Mouse (Mus musculus): ENCODE data around the gene Ciart. TPM values are rescaled to one million over a fixed set of nuclear protein-coding genes. Genes with fewer than 3 reads are reported as not detected.
A peak's percentile ranks its signal among the peaks of the same experiment; 100 is the strongest.

The Ciart gene
- polyA plus RNA-seq, 1 experiment from 2014 or later = 4.5 TPM

DNA sequence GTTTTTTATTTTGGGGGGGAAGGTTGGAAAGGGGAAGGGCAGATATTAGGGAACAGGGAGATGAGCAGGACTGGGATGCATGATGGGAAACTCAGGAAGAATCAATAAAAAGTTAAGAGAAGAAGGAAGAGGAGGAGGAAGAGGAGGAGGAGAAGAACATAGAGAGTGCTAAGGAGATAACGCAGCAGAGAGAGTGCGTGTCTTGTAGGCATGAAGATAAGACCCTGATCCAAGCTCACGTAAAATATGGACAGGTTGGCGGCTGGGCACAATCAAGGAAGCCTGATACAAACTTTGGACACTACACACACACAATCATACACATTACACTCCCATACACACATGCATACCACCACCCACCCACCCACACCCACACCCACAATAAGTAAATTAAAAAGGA is 32.7 kb upstream of the Ciart start:
- H3K9ac ChIP-seq (replicated peaks) = no peak overlapping the region
- 93% methylated on average over 4 of the region's 4 CpGs for WGBS
- ATAC-seq (ENCODE audit: low FRiP score) = no peak

DNA sequence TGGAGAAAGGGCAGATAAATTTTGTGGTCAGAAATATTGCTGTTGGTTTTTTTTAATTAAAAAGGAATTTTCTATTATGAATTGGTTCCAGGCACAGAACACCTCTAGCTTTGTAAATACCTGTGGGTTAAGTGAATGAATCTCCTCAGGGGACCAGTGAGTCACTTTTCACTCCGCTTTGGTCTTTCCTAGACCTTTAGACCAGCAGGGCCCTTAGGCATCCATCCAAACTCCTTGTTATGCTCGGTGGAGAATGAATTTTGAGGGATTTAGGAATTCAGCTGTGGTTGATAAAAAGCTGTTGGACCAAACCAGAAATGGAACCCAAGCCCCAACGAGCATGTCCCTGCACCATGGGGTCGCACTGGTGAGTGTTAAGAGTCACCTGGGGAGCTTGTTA is 25.6 kb upstream of the Ciart start:
- no peaks in the 10 kb centered on the region for H3K36me3 ChIP-seq
- H3K27ac ChIP-seq (replicated peaks) = no peak overlapping the region
- WGBS = 59% methylated on average over 4 of the region's 4 CpGs
- H3K27me3 ChIP-seq (replicated peaks) = peaks cover 18% of the 10 kb centered on the region
- no peak overlapping the region for H3K9ac ChIP-seq (replicated peaks)
- no peak overlapping the region for H3K4me3 ChIP-seq (replicated peaks)
- no peaks in the 10 kb centered on the region for H3K9me3 ChIP-seq (replicated peaks)
- peaks cover 34% of the 10 kb centered on the region for H3K4me1 ChIP-seq
- no peak for ATAC-seq (ENCODE audit: low FRiP score)
- no peak overlapping the region for H3K4me2 ChIP-seq

More for the DNA sequence above, 32.7 kb upstream of the Ciart start:
- Histone ChIP-seq H3K36me3 (no peaks in the 10 kb centered on the region), H3K27me3 (replicated peaks) (no peaks in the 10 kb centered on the region), H3K4me2 (no peak overlapping the region), H3K4me3 (replicated peaks) (no peak overlapping the region), H3K4me1 (no peaks in the 10 kb centered on the region), H3K9me3 (replicated peaks) (no peaks in the 10 kb centered on the region), H3K27ac (replicated peaks) (no peak overlapping the region)

GRCm38 (mm10) chr3:95906860-95907259 is 24.8 kb upstream of the Ciart start:
- Histone ChIP-seq H3K4me1 (peaks cover 34% of the 10 kb centered on the region), H3K27ac (replicated peaks) (no peak overlapping the region), H3K4me3 (replicated peaks) (peak overlapping the region; percentile 15), H3K36me3 (no peaks in the 10 kb centered on the region), H3K9me3 (replicated peaks) (no peaks in the 10 kb centered on the region), H3K27me3 (replicated peaks) (peaks cover 18% of the 10 kb centered on the region), H3K4me2 (peak overlapping the region; percentile 69), H3K9ac (replicated peaks) (no peak overlapping the region)
- WGBS = under 1% methylated on average over 12 of the region's 12 CpGs
- ATAC-seq (ENCODE audit: low FRiP score) = no peak

GRCm38 (mm10) chr3:95905940-95906492 is 24.0 kb upstream of the Ciart start:
- no peak for ATAC-seq (ENCODE audit: low FRiP score)
- Histone ChIP-seq H3K27me3 (replicated peaks) (peaks cover 18% of the 10 kb centered on the region), H3K9ac (replicated peaks) (no peak overlapping the region), H3K4me2 (peak overlapping the region; percentile 69), H3K4me3 (replicated peaks) (no peak overlapping the region; the same call in 1 of the 2 replicates), H3K4me1 (peaks cover 34% of the 10 kb centered on the region), H3K9me3 (replicated peaks) (no peaks in the 10 kb centered on the region), H3K27ac (replicated peaks) (no peak overlapping the region), H3K36me3 (no peaks in the 10 kb centered on the region)
- under 1% methylated on average over 12 of the region's 12 CpGs for WGBS

DNA sequence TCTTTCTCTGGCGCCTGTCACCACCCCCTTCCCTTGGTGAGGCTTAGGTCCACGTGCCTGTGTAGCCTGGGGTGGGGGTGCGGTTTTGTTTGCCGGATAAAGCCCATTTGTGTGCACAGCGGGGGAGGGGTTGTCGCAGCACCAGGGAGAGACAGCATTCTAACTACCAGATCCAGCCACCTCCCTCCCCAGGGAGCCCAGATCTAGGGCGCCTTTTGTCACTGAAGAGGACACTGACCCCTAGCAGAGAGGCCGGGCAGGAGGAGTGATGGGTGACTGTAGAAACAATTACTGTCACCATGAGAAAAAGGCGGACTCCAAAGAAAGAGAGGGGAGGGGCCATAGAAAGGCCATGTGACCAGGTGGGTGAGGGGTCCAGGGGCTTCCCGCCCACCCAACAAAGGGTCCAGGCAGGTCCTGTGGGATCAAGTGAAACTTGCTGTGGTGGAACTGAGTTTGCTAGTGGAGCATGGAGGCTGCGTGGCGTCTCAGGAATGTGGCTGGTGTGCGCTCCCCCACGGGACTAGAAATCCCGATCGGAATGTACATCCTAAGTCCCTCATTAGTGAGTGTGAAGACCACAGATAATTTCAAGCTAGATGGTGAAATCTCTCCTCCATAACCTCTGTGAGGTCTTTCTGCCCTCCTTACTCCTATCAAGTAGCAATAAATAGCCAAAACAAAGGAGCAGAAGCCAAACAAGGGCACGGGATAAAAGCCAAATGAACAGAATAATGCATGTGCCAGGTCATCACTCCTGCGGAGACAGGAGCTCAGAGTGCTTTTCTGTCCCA is 23.3 kb upstream of the Ciart start:
- Histone ChIP-seq H3K36me3 (no peaks in the 10 kb centered on the region), H3K27ac (replicated peaks) (no peak overlapping the region), H3K4me1 (peaks cover 34% of the 10 kb centered on the region), H3K9me3 (replicated peaks) (no peaks in the 10 kb centered on the region), H3K9ac (replicated peaks) (peak overlapping the region; percentile 26; the same call in 1 of the 2 replicates), H3K27me3 (replicated peaks) (peaks cover 18% of the 10 kb centered on the region), H3K4me3 (replicated peaks) (peak overlapping the region; percentile 36), H3K4me2 (peak overlapping the region; percentile 69)
- WGBS = under 1% methylated on average over 18 of the region's 18 CpGs
- peak; percentile 24; the same call in 1 of the 2 replicates for ATAC-seq (ENCODE audit: low FRiP score)

GRCm38 (mm10) chr3:95904568-95904967 is 22.5 kb upstream of the Ciart start, which contains the start of gene Car14:
TSS of gene Car14 (minus strand) at chr3:95904691.
- H3K4me1 ChIP-seq = peaks cover 34% of the 10 kb centered on the region
- no peak for ATAC-seq (ENCODE audit: low FRiP score)
- WGBS = 2% methylated on average over 15 of the region's 15 CpGs

DNA sequence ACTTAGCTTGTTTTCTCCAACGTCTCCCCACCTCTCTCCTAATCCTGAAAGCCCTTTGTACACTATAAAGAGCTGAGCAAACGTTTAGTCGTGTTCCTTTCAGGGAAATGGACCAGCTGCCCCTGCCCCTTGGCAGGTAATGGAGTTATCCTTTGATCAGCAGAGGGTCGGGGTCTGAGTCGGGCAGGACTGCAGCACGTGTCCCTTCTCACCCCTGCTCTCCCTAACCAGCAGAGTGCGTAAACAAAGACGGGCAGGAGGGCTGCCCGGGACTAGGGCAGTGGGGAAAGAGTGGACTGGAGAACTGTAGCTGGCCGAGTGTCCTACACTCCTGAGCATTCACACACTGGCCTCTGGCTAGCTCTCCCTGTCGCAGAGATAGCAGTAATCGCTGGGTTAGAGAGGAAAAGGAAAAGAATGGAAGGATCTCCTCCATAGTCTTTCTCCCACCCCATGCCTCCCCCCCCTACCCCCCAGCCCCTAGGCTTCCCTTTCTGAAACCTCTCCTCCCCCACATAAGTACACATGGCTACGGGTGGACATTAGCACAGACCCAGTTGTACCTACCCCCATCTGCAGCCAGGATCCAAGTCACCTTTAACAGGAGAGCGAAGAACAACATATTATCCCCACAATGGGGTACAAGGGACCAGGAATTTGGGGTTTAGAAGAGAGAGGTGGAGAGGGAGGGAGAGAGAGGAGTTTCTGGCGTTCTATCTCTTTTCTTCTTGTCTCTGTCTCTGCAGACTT is 21.9 kb upstream of the Ciart start:
- ATAC-seq (ENCODE audit: low FRiP score) = no peak
- Histone ChIP-seq H3K4me1 (peaks cover 34% of the 10 kb centered on the region), H3K27me3 (replicated peaks) (peaks cover 18% of the 10 kb centered on the region), H3K36me3 (no peaks in the 10 kb centered on the region), H3K9ac (replicated peaks) (no peak overlapping the region), H3K4me3 (replicated peaks) (peak overlapping the region; percentile 36), H3K9me3 (replicated peaks) (no peaks in the 10 kb centered on the region), H3K27ac (replicated peaks) (no peak overlapping the region), H3K4me2 (peak overlapping the region; percentile 69)
- whole genome bisulfite sequencing = 2% methylated on average over 15 of the region's 15 CpGs

More at GRCm38 (mm10) chr3:95904568-95904967, 22.5 kb upstream of the Ciart start, which contains the start of gene Car14:
- Histone ChIP-seq H3K27ac (replicated peaks) (no peak within 1 kb of the TSS), H3K27me3 (replicated peaks) (peaks cover 18% of the 10 kb centered on the region), H3K36me3 (no peaks in the 10 kb centered on the region), H3K4me2 (peak within 1 kb of the TSS; percentile 69), H3K9me3 (replicated peaks) (no peaks in the 10 kb centered on the region), H3K9ac (replicated peaks) (peak within 1 kb of the TSS; percentile 26), H3K4me3 (replicated peaks) (peak within 1 kb of the TSS; percentile 36)

DNA sequence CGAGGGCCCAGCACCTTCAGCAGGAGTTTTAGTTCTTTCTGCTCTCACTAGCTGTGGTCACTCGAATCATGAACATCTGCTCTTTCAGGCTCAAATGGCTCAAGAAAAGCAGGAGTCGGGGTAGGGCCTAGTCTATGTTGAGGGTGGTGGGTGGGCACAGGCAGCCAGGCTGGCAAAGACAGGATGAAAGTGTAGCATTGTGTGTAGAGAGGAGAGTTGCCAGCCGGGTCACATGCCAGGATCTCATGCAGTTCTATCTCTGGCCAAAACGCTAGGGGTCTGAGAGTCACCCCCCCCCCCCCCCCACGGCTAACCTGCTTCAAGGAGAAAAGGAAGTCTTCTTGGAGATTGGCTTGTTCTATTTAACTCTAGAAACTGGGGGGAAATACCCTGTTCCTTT is 20.6 kb upstream of the Ciart start:
- Histone ChIP-seq H3K27me3 (replicated peaks) (peaks cover 15% of the 10 kb centered on the region), H3K27ac (replicated peaks) (no peak overlapping the region), H3K4me2 (no peak overlapping the region), H3K4me3 (replicated peaks) (no peak overlapping the region), H3K4me1 (peaks cover 34% of the 10 kb centered on the region), H3K36me3 (no peaks in the 10 kb centered on the region; the same call in 1 of the 2 replicates), H3K9me3 (replicated peaks) (no peaks in the 10 kb centered on the region), H3K9ac (replicated peaks) (no peak overlapping the region)
- WGBS = 27% methylated on average over 6 of the region's 6 CpGs
- no peak for ATAC-seq (ENCODE audit: low FRiP score)

DNA sequence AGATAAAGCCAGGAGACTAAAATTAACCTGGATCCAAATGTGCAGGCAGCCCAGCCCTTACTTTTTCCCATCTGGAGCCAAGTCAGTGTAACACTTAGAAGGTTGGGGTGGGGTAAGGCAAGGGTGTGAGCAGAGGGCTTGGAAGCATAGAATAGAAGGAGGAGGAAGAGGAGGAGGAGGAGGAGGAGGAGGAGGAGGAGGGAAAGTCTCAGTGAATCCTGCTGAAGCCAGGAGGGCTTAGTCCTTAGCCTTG is 20.2 kb upstream of the Ciart start:
- no peak for ATAC-seq (ENCODE audit: low FRiP score)
- no peaks in the 10 kb centered on the region for H3K9me3 ChIP-seq (replicated peaks)
- peaks cover 12% of the 10 kb centered on the region for H3K27me3 ChIP-seq (replicated peaks)
- peaks cover 34% of the 10 kb centered on the region for H3K4me1 ChIP-seq
- H3K9ac ChIP-seq (replicated peaks) = no peak overlapping the region
- no peak overlapping the region for H3K4me2 ChIP-seq
- no peaks in the 10 kb centered on the region; the same call in 1 of the 2 replicates for H3K36me3 ChIP-seq
- H3K27ac ChIP-seq (replicated peaks) = no peak overlapping the region
- no peak overlapping the region for H3K4me3 ChIP-seq (replicated peaks)

DNA sequence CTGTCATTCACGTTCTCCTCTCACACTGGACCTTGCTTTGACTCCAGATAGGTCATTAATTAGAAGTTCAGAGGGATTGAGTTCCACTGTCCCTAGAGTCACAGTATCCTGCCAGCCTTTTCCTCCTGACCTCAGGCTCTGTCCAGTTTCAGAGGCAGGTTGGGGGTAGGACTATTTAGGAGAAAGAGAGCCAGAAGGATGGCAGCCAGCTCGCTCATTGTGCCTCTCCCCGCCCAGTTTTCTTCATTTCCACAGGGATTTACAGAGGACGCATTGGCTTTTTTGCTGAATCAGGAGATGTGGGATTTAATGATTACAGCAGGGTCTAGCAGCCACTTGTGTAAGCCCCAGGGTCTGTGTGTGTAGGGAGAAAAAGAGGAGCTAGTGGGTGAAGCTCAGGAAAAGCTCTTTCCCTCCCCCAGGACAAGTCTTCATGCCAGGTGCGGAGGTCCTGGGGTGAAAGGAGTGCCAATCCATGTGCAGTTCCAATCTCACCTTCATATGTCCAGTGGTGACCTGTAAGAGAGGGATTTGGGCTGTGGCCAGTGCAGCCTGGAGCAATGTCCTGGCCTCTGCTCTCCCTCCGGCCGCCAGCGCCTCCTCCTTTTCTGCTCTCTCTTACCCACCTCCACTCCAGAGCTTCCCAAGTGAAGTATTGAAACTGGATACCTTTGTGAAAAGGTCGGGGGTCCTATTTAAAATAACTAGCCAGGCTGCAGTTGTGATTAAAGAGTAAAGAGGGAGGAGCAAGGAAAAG is 19.7 kb upstream of the Ciart start:
- Histone ChIP-seq H3K9me3 (replicated peaks) (no peaks in the 10 kb centered on the region), H3K36me3 (no peaks in the 10 kb centered on the region; the same call in 1 of the 2 replicates), H3K4me1 (peaks cover 30% of the 10 kb centered on the region), H3K27me3 (replicated peaks) (peaks cover 11% of the 10 kb centered on the region), H3K4me3 (replicated peaks) (no peak overlapping the region), H3K9ac (replicated peaks) (no peak overlapping the region), H3K27ac (replicated peaks) (no peak overlapping the region), H3K4me2 (no peak overlapping the region)
- no peak for ATAC-seq (ENCODE audit: low FRiP score)
- WGBS = 69% methylated on average over 9 of the region's 9 CpGs

GRCm38 (mm10) chr3:95899800-95900524 is 17.9 kb upstream of the Ciart start:
- WGBS = 84% methylated on average over 13 of the region's 13 CpGs
- Histone ChIP-seq H3K27ac (replicated peaks) (no peak overlapping the region), H3K36me3 (no peaks in the 10 kb centered on the region; the same call in 1 of the 2 replicates), H3K27me3 (replicated peaks) (peaks cover 8% of the 10 kb centered on the region), H3K4me1 (peaks cover 23% of the 10 kb centered on the region), H3K9me3 (replicated peaks) (no peaks in the 10 kb centered on the region), H3K9ac (replicated peaks) (no peak overlapping the region), H3K4me3 (replicated peaks) (no peak overlapping the region), H3K4me2 (no peak overlapping the region)
- ATAC-seq (ENCODE audit: low FRiP score) = no peak
